Mouse (Mus musculus) layer of hippocampus, adult 2 months (tissue): ENCODE data around the gene Jmjd1c. TPM values are rescaled to one million over a fixed set of nuclear protein-coding genes. Genes with fewer than 3 reads are reported as not detected.

ENCODE experiments used
- DNase-seq, 2 experiments: peaks; one replicate each; pipeline ENCODE4 v3.0.0; 2022; ENCODE audit warnings: low spot score in 2 of 2
- H3K27ac ChIP-seq: fragments of 200-600 bp; 2 replicates; pipeline ENCODE4 v1.8.1; 2022
- H3K4me3 ChIP-seq: fragments of 200-600 bp; 2 replicates; pipeline ENCODE4 v1.8.1; 2022; ENCODE audit warnings: mild to moderate bottlenecking
- CTCF ChIP-seq: fragments of 200-600 bp; conservative IDR thresholded peaks from 2 replicates; pipeline ENCODE4 v1.8.1; 2022; ENCODE audit warnings: antibody characterized with exemption, mild to moderate bottlenecking, moderate library complexity
- total RNA-seq, 2 experiments: library from RNA; stranded (reverse); gene quantifications; 2 replicates each; pipeline ENCODE4 v1.2.3; 2021

Gene Jmjd1c
- total RNA-seq, 2 experiments from 2014 or later: 106 to 111 TPM

DNA sequence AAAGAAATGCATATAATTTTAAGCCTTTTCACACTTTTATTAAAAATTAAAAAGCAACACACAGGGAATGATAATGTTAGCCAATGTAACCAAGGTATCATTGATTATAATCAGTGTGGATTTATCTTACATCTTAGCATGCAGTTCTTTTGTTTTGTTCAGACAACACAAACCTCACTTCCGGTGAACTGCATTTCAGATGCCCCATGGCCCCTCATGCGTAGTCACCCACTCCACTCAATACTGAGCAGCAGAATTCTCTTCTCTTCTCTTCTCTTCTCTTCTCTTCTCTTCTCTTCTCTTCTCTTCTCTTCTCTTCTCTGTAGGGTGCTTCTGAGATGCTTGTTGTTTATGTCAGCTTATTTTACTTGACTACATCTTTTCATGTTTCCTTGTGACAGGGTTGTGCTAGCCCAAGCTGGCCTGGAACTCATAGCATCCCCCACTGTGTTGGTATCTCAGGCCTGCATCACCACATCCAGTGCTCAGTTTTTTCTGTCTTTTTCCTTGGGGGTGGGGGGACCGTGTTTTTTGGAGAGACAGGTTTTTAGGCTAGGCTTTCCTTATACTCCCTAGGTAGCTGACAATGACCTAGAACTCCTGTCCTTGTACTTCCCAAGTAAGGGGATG lies 88.6 kb downstream of the Jmjd1c start:
- H3K4me3 ChIP-seq: no peak overlapping the region
- peak overlapping the region; percentile 96; the same call in 1 of the 2 replicates for H3K27ac ChIP-seq
- TF ChIP-seq CTCF: no peak
- DNase-seq: no peak

DNA sequence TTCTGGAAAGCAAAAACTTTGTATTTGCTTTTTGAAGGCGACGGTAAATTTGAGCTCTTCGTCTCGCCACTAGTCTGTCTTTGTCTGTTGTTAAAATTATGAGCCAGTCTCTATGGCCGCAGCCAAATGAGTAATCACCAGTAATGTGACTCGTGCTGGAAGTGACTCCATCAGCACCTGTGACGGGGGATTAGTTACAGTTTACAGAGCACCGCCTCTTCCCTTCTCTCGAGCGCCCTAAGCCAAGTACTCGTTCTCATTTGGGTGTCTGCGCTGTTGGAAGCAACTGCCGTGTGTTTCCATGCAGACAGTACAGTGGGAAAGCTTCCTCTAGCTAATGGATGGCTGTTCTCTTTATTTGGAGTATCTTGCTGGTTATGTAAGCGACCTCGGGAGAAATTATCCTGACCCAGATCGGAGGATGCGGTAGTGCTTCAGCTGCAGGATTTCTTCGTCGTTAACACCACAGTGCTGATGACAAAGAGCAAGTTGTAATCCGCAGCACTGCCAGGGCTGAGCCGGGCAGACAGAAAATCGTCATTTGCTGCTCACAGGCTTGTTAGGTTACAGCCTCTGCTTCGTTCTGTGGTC lies 89.7 kb downstream of the Jmjd1c start:
- DNase-seq: peak; percentile 73 to 90
- TF ChIP-seq CTCF: peak; percentile 72
- Histone ChIP-seq H3K4me3 (peak overlapping the region; percentile 70), H3K27ac (peak overlapping the region; percentile 96)

DNA sequence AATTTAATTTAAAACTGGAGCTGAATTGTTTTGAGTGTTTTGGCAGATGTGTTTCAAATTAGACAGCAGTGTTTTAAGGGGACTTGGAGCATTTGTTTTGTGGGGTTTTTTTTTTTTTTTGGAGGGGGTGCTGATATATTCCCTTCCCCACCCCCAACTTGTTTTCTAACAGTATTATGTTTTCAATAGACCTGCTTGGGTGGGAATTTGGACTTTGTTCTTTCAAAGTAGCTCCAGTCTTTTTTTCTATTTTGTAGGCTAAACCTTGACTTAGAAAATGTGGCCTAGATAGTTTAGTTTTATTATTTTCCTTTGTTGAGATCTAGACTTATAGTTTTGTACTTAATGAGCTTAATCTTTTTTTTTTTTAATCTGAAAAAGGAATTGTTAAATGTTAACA lies 90.6 kb downstream of the Jmjd1c start:
- DNase-seq: no peak
- no peak for TF ChIP-seq CTCF
- Histone ChIP-seq H3K27ac (peak overlapping the region; percentile 96), H3K4me3 (peak overlapping the region; percentile 70)

DNA sequence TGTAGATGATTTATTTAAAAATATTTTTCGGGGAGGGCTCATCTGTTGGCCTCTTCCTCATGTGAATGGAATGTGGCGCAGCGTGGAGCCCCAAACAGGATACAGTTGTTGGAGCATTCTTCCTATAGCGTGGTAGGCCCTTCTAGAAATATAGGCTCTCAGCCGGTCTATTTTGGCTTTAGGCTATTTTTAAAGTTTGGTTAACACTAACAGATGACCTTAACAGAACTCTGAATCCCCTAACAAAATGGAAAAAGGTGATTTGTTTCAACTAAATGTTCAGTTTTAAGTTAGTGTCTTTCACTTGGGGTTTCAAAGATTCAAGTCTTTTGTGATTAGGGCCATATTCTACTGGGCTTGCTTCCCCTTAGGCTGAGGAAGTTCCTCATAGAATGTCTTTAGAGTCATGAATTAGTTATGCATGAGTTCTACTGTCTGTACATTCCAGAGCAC lies 91.1 kb downstream of the Jmjd1c start:
- H3K27ac ChIP-seq: peak overlapping the region; percentile 96
- DNase-seq: no peak
- TF ChIP-seq CTCF: no peak
- peak overlapping the region; percentile 70 for H3K4me3 ChIP-seq

DNA sequence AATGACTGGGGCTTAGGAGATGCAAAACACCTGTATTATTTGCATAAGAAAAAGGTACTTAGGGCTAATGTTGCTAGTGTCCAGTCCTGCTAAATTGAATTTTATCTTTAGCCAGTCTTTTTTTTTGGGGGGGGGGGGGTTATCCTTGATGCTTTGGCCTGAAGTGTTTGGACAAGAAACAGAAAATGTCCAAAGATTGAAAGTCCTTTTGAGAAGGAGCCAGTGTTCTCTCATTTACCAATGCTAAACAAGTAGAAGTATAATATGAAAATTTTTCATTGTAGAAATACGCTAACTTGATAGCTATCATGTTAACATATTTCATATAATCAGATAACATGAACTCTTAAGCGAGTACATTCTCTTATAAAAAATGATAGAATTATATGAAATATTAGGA lies 92.0 kb downstream of the Jmjd1c start:
- no peak for TF ChIP-seq CTCF
- Histone ChIP-seq H3K27ac (peak overlapping the region; percentile 96), H3K4me3 (peak overlapping the region; percentile 70)
- DNase-seq: no peak

DNA sequence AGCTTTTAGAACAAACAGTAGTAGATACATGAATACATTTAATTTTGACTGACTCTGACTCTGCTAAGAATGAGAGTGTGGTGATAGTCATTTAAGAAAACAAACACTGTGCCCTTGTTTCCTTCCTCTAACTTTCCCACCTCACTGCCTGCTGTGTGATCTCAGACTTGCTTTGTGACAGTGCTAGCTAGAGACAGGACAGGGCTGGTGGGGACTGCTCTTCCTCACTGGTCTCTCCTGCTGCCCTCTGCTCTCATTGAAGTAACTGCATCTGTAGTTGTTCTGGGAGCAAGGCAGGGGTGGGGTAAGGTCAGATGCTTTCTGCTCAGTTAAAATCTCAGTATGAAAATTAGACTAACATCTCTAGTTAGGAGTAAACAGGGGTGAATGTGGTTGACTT lies 93.1 kb downstream of the Jmjd1c start:
- Histone ChIP-seq H3K27ac (peak overlapping the region; percentile 96), H3K4me3 (peak overlapping the region; percentile 70; the same call in 1 of the 2 replicates)
- DNase-seq: no peak
- no peak for TF ChIP-seq CTCF

DNA sequence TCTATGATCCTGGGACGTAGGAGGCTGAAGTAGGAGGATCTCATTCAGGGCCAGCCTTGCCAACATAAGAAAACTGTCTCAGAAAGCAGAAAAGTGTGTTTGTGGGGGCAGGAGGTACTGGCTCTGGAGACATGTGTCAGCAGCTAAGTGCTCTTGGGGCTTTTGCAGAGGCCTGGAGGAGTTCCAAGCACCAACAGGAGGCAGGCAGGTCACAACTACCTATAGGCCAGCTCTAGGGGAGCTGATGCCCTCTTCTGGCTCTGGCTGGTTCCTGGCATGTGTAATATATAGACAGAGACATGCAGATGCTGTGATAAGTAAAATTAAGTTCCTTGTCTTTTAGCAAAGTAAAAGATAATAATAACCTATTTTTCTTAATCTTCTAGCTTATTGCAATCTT lies 94.3 kb downstream of the Jmjd1c start:
- DNase-seq: no peak
- Histone ChIP-seq H3K27ac (peak overlapping the region; percentile 34; the same call in 1 of the 2 replicates), H3K4me3 (no peak overlapping the region)
- peak; percentile 50 for TF ChIP-seq CTCF

DNA sequence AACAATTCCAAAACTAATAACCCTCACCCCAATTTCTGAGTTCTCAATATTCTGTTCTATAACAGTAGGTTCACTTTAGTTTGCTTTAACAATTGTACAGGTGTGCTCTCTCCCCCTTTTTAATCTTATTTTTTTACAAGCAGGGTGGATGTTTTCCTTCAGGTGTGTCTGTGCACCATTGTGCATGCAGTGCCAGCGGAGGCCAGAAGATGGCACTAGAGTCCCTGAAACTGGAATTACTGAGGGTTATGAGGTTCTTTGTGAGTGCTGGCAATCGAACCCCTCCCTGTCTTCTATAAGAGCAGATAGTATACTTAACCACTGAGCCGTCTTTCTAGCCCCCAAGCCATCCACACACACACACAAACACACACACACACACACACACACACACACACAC lies 96.4 kb downstream of the Jmjd1c start:
- H3K4me3 ChIP-seq: no peak overlapping the region
- DNase-seq: no peak
- no peak overlapping the region for H3K27ac ChIP-seq
- TF ChIP-seq CTCF: peak; percentile 73

DNA sequence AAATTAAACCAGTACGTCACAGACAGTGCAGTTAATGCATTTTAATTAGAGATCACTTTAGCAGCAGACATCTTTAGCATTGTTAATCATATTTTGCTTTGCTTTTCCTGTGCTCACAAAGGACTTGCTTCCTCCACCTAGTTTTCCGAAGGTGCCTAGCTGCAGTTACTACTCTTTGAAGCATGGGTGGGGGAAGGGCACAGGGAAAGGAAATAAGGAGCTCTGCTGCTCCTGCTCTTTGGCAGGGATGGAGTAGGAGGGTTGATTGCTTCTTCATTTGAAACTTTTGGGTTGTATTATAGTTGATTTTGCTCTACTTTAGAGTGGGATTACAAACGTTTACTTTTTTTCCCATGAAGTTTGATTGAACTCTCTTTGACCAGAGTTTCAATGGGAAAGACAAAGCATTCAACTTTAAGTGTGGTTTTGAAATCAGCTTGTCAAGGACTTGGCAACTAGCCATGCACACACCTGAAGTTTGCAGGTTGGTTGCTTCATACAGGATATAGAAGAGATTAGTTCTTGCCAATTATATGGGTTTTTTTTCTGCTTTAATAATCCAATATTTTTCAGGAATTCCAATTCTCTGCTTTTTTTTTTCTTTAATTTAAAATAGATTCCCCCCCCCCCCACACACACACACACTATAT lies 97.2 kb downstream of the Jmjd1c start:
- Histone ChIP-seq H3K27ac (no peak overlapping the region; the same call in 1 of the 2 replicates), H3K4me3 (no peak overlapping the region)
- TF ChIP-seq CTCF: no peak
- DNase-seq: no peak

DNA sequence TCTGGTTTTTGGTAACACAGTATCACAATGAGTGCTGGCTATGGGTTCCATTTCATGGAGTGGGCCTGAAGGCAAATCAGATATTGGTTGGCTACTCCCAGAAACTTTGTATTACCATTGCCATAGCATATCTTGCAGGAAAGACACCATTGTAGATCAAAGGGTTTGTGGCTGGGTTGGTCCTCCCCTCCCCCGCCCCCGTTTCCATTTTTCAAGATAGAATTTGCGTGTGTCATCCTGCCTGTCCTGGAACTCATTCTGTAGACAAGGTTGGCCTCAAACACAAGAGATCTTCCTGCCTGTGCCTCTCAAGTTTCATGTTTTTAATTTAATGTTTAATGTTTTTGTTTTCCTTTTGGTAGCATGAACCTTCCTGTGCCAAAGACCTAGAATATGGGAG lies 98.1 kb downstream of the Jmjd1c start:
- TF ChIP-seq CTCF: no peak
- no peak overlapping the region for H3K27ac ChIP-seq
- no peak for DNase-seq

DNA sequence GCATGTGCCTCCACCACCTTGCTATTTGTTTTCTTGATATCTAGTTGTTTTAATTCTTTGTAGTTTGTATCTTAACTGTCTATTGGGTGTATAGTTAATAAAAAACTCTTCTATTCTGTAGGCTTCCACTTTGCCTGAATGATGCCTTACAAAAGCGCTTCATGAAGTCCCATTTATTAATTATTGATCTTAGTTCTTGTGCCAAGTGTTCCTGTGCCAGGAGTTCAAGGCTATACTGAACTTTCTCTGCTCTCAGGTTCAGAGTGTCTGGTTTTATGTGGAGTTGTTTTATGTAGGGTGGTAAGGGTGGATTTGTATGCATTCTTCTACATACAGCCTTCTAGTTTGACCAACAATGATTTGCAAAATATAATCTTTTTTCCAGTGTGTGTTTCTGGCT lies 99.7 kb downstream of the Jmjd1c start:
- DNase-seq: no peak
- TF ChIP-seq CTCF: no peak
- no peak overlapping the region for H3K27ac ChIP-seq
- H3K4me3 ChIP-seq: no peak overlapping the region

More for the DNA sequence above, 98.1 kb downstream of the Jmjd1c start:
- no peak overlapping the region for H3K4me3 ChIP-seq

DNA sequence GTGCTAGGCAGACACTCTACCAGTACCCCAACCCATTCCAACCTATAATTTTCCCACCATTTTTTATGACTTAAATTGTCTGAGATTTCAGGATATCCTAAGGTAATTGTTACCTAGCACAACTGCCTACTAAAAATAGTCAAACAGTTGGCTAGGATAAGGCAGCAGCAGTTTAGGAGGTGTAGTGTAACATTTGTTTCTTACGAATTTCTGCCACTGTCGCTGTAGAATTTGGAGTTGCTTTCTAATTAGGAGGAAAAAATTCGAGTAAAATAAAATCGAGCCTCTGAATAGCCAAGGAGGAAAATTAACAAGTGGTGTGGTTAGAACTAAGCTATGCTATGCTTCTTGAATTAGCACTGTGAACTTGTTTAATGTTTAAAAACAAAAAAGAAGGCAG lies 101.3 kb downstream of the Jmjd1c start:
- no peak for TF ChIP-seq CTCF
- no peak for DNase-seq
- peak overlapping the region; percentile 15; the same call in 1 of the 2 replicates for H3K27ac ChIP-seq
- no peak overlapping the region for H3K4me3 ChIP-seq

DNA sequence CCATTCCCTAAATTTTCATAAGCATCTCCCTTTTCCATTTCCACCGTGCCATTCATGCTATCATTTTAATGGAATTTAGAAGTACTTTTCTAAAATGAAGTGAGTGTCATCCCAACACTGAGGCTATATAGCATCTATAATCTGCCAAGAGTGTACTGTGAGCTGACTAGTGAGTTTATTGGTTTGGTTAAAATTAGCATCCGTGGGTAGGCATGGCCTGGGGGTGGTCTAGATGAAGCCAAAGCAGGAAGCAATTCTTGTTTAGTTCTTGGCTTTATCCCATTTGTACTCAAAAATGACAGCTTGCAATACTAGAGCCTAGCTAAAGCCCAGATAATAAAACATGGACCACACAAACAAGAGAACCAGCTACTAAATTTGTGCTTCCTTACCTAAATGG lies 101.9 kb downstream of the Jmjd1c start:
- Histone ChIP-seq H3K4me3 (no peak overlapping the region), H3K27ac (peak overlapping the region; percentile 15; the same call in 1 of the 2 replicates)
- no peak for TF ChIP-seq CTCF
- DNase-seq: no peak
